ENCODE assay signal across 14 mouse cellular contexts in the genomic region with DNA sequence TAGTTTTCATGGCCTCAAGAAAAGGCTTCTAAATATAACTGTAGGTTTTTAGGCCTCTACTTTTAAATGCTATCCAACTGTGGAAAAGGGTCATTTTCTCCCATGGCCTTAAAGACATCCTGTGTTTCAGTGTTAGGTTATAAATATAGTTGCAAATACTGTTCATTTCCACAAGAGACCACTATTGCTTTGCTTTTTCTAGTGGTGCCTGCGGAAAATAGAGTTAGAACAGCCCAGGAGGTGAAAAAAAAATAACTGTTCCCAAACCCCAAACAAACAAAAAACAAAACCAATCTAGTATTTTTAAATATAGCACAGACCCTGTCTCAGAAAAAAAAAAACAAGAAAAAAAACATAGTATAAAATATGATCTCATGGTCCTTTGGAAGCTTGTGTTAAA. TPM values are rescaled to one million over a fixed set of nuclear protein-coding genes. Genes with fewer than 3 reads are reported as not detected.
A peak's percentile ranks its signal among the peaks of the same experiment; 100 is the strongest.
DNase-seq lines count a peak whose midpoint lies in the region; ATAC-seq and TF ChIP-seq lines count a peak whose summit lies in the region.
"Had no signal": no experiment of that assay in that cellular context is flagged by ENCODE, and none has a peak within 500 bp of the region (broad histone marks: within the 10 kb centered on the region; RNA-seq: fewer than 3 reads in every experiment).

No protein-coding gene starts in this region.

- no peaks in the 10 kb centered on the region for H3K9me3 ChIP-seq in forebrain, postnatal 0 days (ENCODE audit: low read length)
- no peaks in the 10 kb centered on the region for H3K9me3 ChIP-seq in forebrain, embryonic 15.5 days
- H3K9me3 ChIP-seq in hindbrain, postnatal 0 days (ENCODE audit: low read length): no peaks in the 10 kb centered on the region
- no peaks in the 10 kb centered on the region for H3K9me3 ChIP-seq in hindbrain, embryonic 12.5 days (replicated peaks)
- H3K9me3 ChIP-seq in midbrain, embryonic 14.5 days (ENCODE audit: control insufficient read depth, low read length): no peaks in the 10 kb centered on the region
- 0 out of 2 replicates have a peak, but pooled peaks cover 3% of the 10 kb centered on the region for H3K9me3 ChIP-seq in midbrain, embryonic 16.5 days (replicated peaks; ENCODE audit: control insufficient read depth, low read length, poor library complexity, severe bottlenecking)
- H3K9me3 ChIP-seq: embryonic facial prominence, embryonic 12.5 days; forebrain, embryonic 13.5 days; limb, embryonic 15.5 days; midbrain, embryonic 12.5 days; neural tube, embryonic 13.5 days had no signal

- peak; percentile 56 for ATAC-seq in forebrain, postnatal 0 days
- ATAC-seq in forebrain, embryonic 15.5 days (replicated peaks): no peak
- no peak for ATAC-seq in hindbrain, postnatal 0 days
- ATAC-seq in hindbrain, embryonic 12.5 days (ENCODE audit: low FRiP score): no peak
- no peak for ATAC-seq in midbrain, embryonic 14.5 days (ENCODE audit: low FRiP score, low TSS enrichment)
- no peak for ATAC-seq in midbrain, embryonic 16.5 days

- H3K27ac ChIP-seq in forebrain, postnatal 0 days (ENCODE audit: low read depth, low read length): no peak overlapping the region
- no peak overlapping the region for H3K27ac ChIP-seq in forebrain, embryonic 15.5 days (replicated peaks)
- H3K27ac ChIP-seq in hindbrain, postnatal 0 days: no peak overlapping the region; the same call in 1 of the 2 replicates
- no peak overlapping the region for H3K27ac ChIP-seq in hindbrain, embryonic 12.5 days
- no peak overlapping the region for H3K27ac ChIP-seq in midbrain, embryonic 14.5 days (replicated peaks; ENCODE audit: low read depth, low read length)
- H3K27ac ChIP-seq in midbrain, embryonic 16.5 days (ENCODE audit: low read length): no peak overlapping the region
- H3K27ac ChIP-seq: embryonic facial prominence, embryonic 12.5 days; forebrain, embryonic 13.5 days; limb, embryonic 15.5 days had no signal

- H3K4me2 ChIP-seq in forebrain, postnatal 0 days (ENCODE audit: low read depth): peak overlapping the region; percentile 13; the same call in 1 of the 2 replicates
- no peak overlapping the region for H3K4me2 ChIP-seq in forebrain, embryonic 15.5 days (replicated peaks)
- peak overlapping the region; percentile 45; the same call in 1 of the 2 replicates for H3K4me2 ChIP-seq in hindbrain, postnatal 0 days (ENCODE audit: low read depth, low read length)
- no peak overlapping the region for H3K4me2 ChIP-seq in hindbrain, embryonic 12.5 days (replicated peaks)
- no peak overlapping the region for H3K4me2 ChIP-seq in midbrain, embryonic 14.5 days (ENCODE audit: low read length)
- no peak overlapping the region for H3K4me2 ChIP-seq in midbrain, embryonic 16.5 days (ENCODE audit: low read length)
- H3K4me2 ChIP-seq: embryonic facial prominence, embryonic 12.5 days; limb, embryonic 15.5 days; neural tube, embryonic 13.5 days had no signal

- peak; percentile 65 for TF ChIP-seq CTCF in forebrain, postnatal 0 days (IDR thresholded peaks at IDR 0.05; ENCODE audit: low read depth)
- peak; percentile 59 for TF ChIP-seq CTCF in hindbrain, postnatal 0 days (IDR thresholded peaks at IDR 0.05; ENCODE audit: low read depth)

- H3K4me3 ChIP-seq in forebrain, postnatal 0 days (ENCODE audit: low read depth, low read length): no peak overlapping the region
- no peak overlapping the region for H3K4me3 ChIP-seq in forebrain, embryonic 15.5 days
- no peak overlapping the region for H3K4me3 ChIP-seq in hindbrain, postnatal 0 days (ENCODE audit: low read length)
- no peak overlapping the region for H3K4me3 ChIP-seq in hindbrain, embryonic 12.5 days
- no peak overlapping the region for H3K4me3 ChIP-seq in midbrain, embryonic 14.5 days (replicated peaks; ENCODE audit: low read depth, low read length)
- no peak overlapping the region for H3K4me3 ChIP-seq in midbrain, embryonic 16.5 days (ENCODE audit: low read depth, low read length)
- H3K4me3 ChIP-seq: embryonic facial prominence, embryonic 12.5 days; forebrain, embryonic 13.5 days; limb, embryonic 15.5 days; midbrain, embryonic 12.5 days; neural tube, embryonic 13.5 days had no signal

- 57% methylated on average over 1 of the region's 1 CpGs for WGBS in forebrain, postnatal 0 days
- WGBS in forebrain, embryonic 15.5 days: 61% methylated on average over 1 of the region's 1 CpGs
- WGBS in hindbrain, postnatal 0 days: 51% methylated on average over 1 of the region's 1 CpGs
- 85% methylated on average over 1 of the region's 1 CpGs for WGBS in hindbrain, embryonic 12.5 days
- 70% methylated on average over 1 of the region's 1 CpGs for WGBS in midbrain, embryonic 14.5 days
- 69% methylated on average over 1 of the region's 1 CpGs for whole genome bisulfite sequencing in midbrain, embryonic 16.5 days

- H3K4me1 ChIP-seq in forebrain, postnatal 0 days (ENCODE audit: insufficient read depth): 0 out of 2 replicates have a peak, but pooled peaks cover 5% of the 10 kb centered on the region
- H3K4me1 ChIP-seq in forebrain, embryonic 15.5 days: no peaks in the 10 kb centered on the region
- no peaks in the 10 kb centered on the region for H3K4me1 ChIP-seq in hindbrain, postnatal 0 days (ENCODE audit: insufficient read depth, low read length)
- H3K4me1 ChIP-seq in hindbrain, embryonic 12.5 days: peaks cover 4% of the 10 kb centered on the region; the same call in 1 of the 2 replicates
- peaks cover 4% of the 10 kb centered on the region; the same call in 1 of the 2 replicates for H3K4me1 ChIP-seq in midbrain, embryonic 14.5 days (ENCODE audit: control insufficient read depth, insufficient read depth, low read length)
- peaks cover 2% of the 10 kb centered on the region; the same call in 1 of the 2 replicates for H3K4me1 ChIP-seq in midbrain, embryonic 16.5 days (ENCODE audit: control insufficient read depth, insufficient read depth, low read length)
- H3K4me1 ChIP-seq: embryonic facial prominence, embryonic 12.5 days; neural tube, embryonic 13.5 days had no signal

- no peak overlapping the region for H3K9ac ChIP-seq in forebrain, postnatal 0 days
- no peak overlapping the region for H3K9ac ChIP-seq in forebrain, embryonic 15.5 days (replicated peaks)
- H3K9ac ChIP-seq in hindbrain, postnatal 0 days (replicated peaks; ENCODE audit: low read length): no peak overlapping the region
- H3K9ac ChIP-seq in hindbrain, embryonic 12.5 days: no peak overlapping the region
- H3K9ac ChIP-seq in midbrain, embryonic 14.5 days (replicated peaks; ENCODE audit: low read length): no peak overlapping the region
- no peak overlapping the region for H3K9ac ChIP-seq in midbrain, embryonic 16.5 days (ENCODE audit: low read depth, low read length)
- H3K9ac ChIP-seq: embryonic facial prominence, embryonic 12.5 days; forebrain, embryonic 13.5 days; limb, embryonic 15.5 days; midbrain, embryonic 12.5 days; neural tube, embryonic 13.5 days had no signal

- no peaks in the 10 kb centered on the region for H3K36me3 ChIP-seq in forebrain, postnatal 0 days (ENCODE audit: insufficient read depth)
- no peaks in the 10 kb centered on the region for H3K36me3 ChIP-seq in forebrain, embryonic 15.5 days
- no peaks in the 10 kb centered on the region for H3K36me3 ChIP-seq in hindbrain, postnatal 0 days (ENCODE audit: insufficient read depth, low read length)
- H3K36me3 ChIP-seq in hindbrain, embryonic 12.5 days: no peaks in the 10 kb centered on the region
- no peaks in the 10 kb centered on the region for H3K36me3 ChIP-seq in midbrain, embryonic 14.5 days (ENCODE audit: control insufficient read depth, insufficient read depth, low read length)
- H3K36me3 ChIP-seq in midbrain, embryonic 16.5 days (ENCODE audit: control insufficient read depth, insufficient read depth, low read length): no peaks in the 10 kb centered on the region
- H3K36me3 ChIP-seq: embryonic facial prominence, embryonic 12.5 days; limb, embryonic 15.5 days; midbrain, embryonic 12.5 days; neural tube, embryonic 13.5 days had no signal

- no peaks in the 10 kb centered on the region for H3K27me3 ChIP-seq in forebrain, postnatal 0 days (ENCODE audit: insufficient read depth, low read length)
- no peaks in the 10 kb centered on the region for H3K27me3 ChIP-seq in forebrain, embryonic 15.5 days
- H3K27me3 ChIP-seq in hindbrain, postnatal 0 days (ENCODE audit: insufficient read depth, low read length): no peaks in the 10 kb centered on the region
- H3K27me3 ChIP-seq in hindbrain, embryonic 12.5 days: no peaks in the 10 kb centered on the region
- no peaks in the 10 kb centered on the region for H3K27me3 ChIP-seq in midbrain, embryonic 14.5 days (ENCODE audit: control insufficient read depth, insufficient read depth, low read length)
- no peaks in the 10 kb centered on the region for H3K27me3 ChIP-seq in midbrain, embryonic 16.5 days (ENCODE audit: control insufficient read depth, insufficient read depth, low read depth, low read length)
- H3K27me3 ChIP-seq: embryonic facial prominence, embryonic 12.5 days; forebrain, embryonic 13.5 days; limb, embryonic 15.5 days; midbrain, embryonic 12.5 days; neural tube, embryonic 13.5 days had no signal

- DNase-seq in forebrain, postnatal 0 days: peak; percentile 68
- DNase-seq in hindbrain, postnatal 0 days (ENCODE audit: low spot score): peak; percentile 54
- peak; percentile 57 for DNase-seq in midbrain, embryonic 14.5 days
- DNase-seq in right cerebral cortex, postnatal 14 days: no peak
- no peak for DNase-seq in thymus, postnatal 36 days
- DNase-seq: lung, adult 2 months had no signal

RNA-seq across cellular contexts. Expression of a gene that starts 46.9 kb away (rescaled TPM):
- 18.9 and 21.1 TPM in 2 replicates for total RNA-seq in forebrain, postnatal 0 days (2014; rRNA removed)
- polyA plus RNA-seq in forebrain, postnatal 0 days (2015; fragmentation: Nextera tagmentation; extraction: Ambion mirVana): 3.6 and 4.2 TPM in 2 replicates
- polyA plus RNA-seq in forebrain, embryonic 15.5 days (2015; fragmentation: Nextera tagmentation; extraction: Ambion mirVana): 6.9 and 8.3 TPM in 2 replicates
- 12.6 and 13.4 TPM in 2 replicates for total RNA-seq in hindbrain, postnatal 0 days (2014; rRNA removed)
- 4.9 and 5.0 TPM in 2 replicates for polyA plus RNA-seq in hindbrain, postnatal 0 days (2015; fragmentation: Nextera tagmentation; extraction: Ambion mirVana)
- 18.5 and 19.2 TPM in 2 replicates for polyA plus RNA-seq in hindbrain, embryonic 12.5 days (2016; fragmentation: Nextera tagmentation; extraction: Ambion mirVana)
- polyA plus RNA-seq in midbrain, embryonic 14.5 days (2014; fragmentation: Nextera tagmentation; extraction: Ambion mirVana): 7.3 and 8.3 TPM in 2 replicates
- polyA plus RNA-seq in midbrain, embryonic 16.5 days (2015; fragmentation: Nextera tagmentation; extraction: Ambion mirVana): 4.1 and 4.9 TPM in 2 replicates

Comparison
In these comparisons a context has a peak if more than half of its experiments do, and no peak if none do; other contexts are left out.
1. H3K4me2 ChIP-seq: peak in forebrain, postnatal 0 days (single experiment) and hindbrain, postnatal 0 days (single experiment); none in forebrain, embryonic 15.5 days (single experiment), hindbrain, embryonic 12.5 days (single experiment), midbrain, embryonic 14.5 days (single experiment) and midbrain, embryonic 16.5 days (single experiment).
2. DNase-seq: peak in forebrain, postnatal 0 days (single experiment), hindbrain, postnatal 0 days (single experiment) and midbrain, embryonic 14.5 days (single experiment); none in right cerebral cortex, postnatal 14 days (single experiment) and thymus, postnatal 36 days (0 of 2).